10 mouse cellular contexts compared by ENCODE assay signal in genomic region chr4:141514179-141514641, GRCm38 (mm10). TPM values are rescaled to one million over a fixed set of nuclear protein-coding genes. Genes with fewer than 3 reads are reported as not detected.
DNase-seq lines count a peak whose midpoint lies in the region; ATAC-seq lines count a peak whose summit lies in the region.
"Had no signal": no experiment of that assay in that cellular context is flagged by ENCODE, and none has a peak within 500 bp of the region (broad histone marks: within the 10 kb centered on the region; RNA-seq: fewer than 3 reads in every experiment).

No protein-coding gene starts in this region.

- peak overlapping the region; percentile 75 for H3K27ac ChIP-seq in liver, embryonic 16.5 days (ENCODE audit: low read length)
- H3K27ac ChIP-seq: midbrain, embryonic 10.5 days had no signal

- H3K9ac ChIP-seq in liver, embryonic 16.5 days (ENCODE audit: low read depth, low read length) = no peak overlapping the region

- H3K9me3 ChIP-seq in liver, embryonic 16.5 days (replicated peaks; ENCODE audit: control insufficient read depth, low read length) = no peaks in the 10 kb centered on the region
- H3K9me3 ChIP-seq: midbrain, embryonic 10.5 days had no signal

- peaks cover 15% of the 10 kb centered on the region for H3K36me3 ChIP-seq in liver, embryonic 16.5 days (ENCODE audit: control insufficient read depth, insufficient read depth)

- H3K4me2 ChIP-seq in liver, embryonic 16.5 days (ENCODE audit: low read depth, low read length) = no peak overlapping the region

- H3K27me3 ChIP-seq in liver, embryonic 16.5 days (ENCODE audit: control insufficient read depth, insufficient read depth, low read depth, low read length) = no peaks in the 10 kb centered on the region

- H3K4me3 ChIP-seq in liver, embryonic 16.5 days (ENCODE audit: low read depth, low read length) = no peak overlapping the region
- H3K4me3 ChIP-seq: midbrain, embryonic 10.5 days had no signal

- WGBS in liver, embryonic 16.5 days (ENCODE audit: insufficient replicate concordance) = 63% methylated on average over 12 of the region's 12 CpGs

- DNase-seq in adrenal gland, adult 2 months = peak; percentile 74
- no peak for DNase-seq in adrenal gland, adult 18-20 months (ENCODE audit: low spot score in 2 of 2)
- DNase-seq in urinary bladder, adult 18-20 months (ENCODE audit: low spot score in 2 of 2) = peak; percentile 64 to 86
- DNase-seq in urinary bladder, adult 2 months (ENCODE audit: low spot score) = no peak
- DNase-seq in urinary bladder, postnatal 36 days (ENCODE audit: low spot score in 2 of 2) = peak; percentile 78 to 80
- DNase-seq in thymus, postnatal 36 days = no peak
- no peak for DNase-seq in cerebellum, adult 11 months
- DNase-seq: cerebellum, postnatal 14 days had no signal

- ATAC-seq in liver, embryonic 16.5 days (ENCODE audit: low read depth) = peak; percentile 91

- peaks cover 15% of the 10 kb centered on the region for H3K4me1 ChIP-seq in liver, embryonic 16.5 days (ENCODE audit: control insufficient read depth, low read depth, low read length)
- H3K4me1 ChIP-seq: midbrain, embryonic 10.5 days had no signal

RNA-seq across cellular contexts. Expression of gene Spen, which starts 24.2 kb away (rescaled TPM):
- 10 to 100 TPM; 37.8 to 55.3 TPM for total RNA-seq in adrenal gland, adult 2 months (2021)
- polyA plus RNA-seq in adrenal gland, adult 2 months (2012; rRNA removed) = 63.9 and 76.4 TPM in 2 replicates
- 10 to 100 TPM; 49.4 to 53.7 TPM for total RNA-seq in adrenal gland, adult 18-20 months (2021)
- polyA plus RNA-seq in urinary bladder, adult 2 months (2012; rRNA removed) = 3.5 and 10.7 TPM in 2 replicates
- polyA plus RNA-seq in liver, embryonic 16.5 days (2015; fragmentation: Nextera tagmentation; extraction: Ambion mirVana) = 2.9 and 3.3 TPM in 2 replicates

Comparison
In these comparisons a context has a peak if more than half of its experiments do, and no peak if none do; other contexts are left out.
1. DNase-seq: peak in adrenal gland, adult 2 months (single experiment), urinary bladder, adult 18-20 months (2 of 2) and urinary bladder, postnatal 36 days (2 of 2); none in adrenal gland, adult 18-20 months (0 of 2), urinary bladder, adult 2 months (single experiment), thymus, postnatal 36 days (0 of 2) and cerebellum, adult 11 months (single experiment).